ENCODE assay signal across 7 mouse cellular contexts in genomic region chr9:95510693-95511404, GRCm38 (mm10). TPM values are rescaled to one million over a fixed set of nuclear protein-coding genes. Genes with fewer than 3 reads are reported as not detected.
DNase-seq lines count a peak whose midpoint lies in the region; ATAC-seq lines count a peak whose summit lies in the region.

No protein-coding gene starts in this region.

- 4% methylated on average over 21 of the region's 21 CpGs for WGBS in lung, embryonic 15.5 days
- 9% methylated on average over 21 of the region's 21 CpGs for WGBS in forebrain, embryonic 14.5 days
- 1% methylated on average over 21 of the region's 21 CpGs for WGBS in liver, embryonic 15.5 days (ENCODE audit: insufficient replicate concordance)

- H3K4me2 ChIP-seq in lung, embryonic 15.5 days: peak overlapping the region; percentile 79
- H3K4me2 ChIP-seq in forebrain, embryonic 14.5 days (ENCODE audit: low read length): peak overlapping the region; percentile 96
- H3K4me2 ChIP-seq in liver, embryonic 15.5 days: peak overlapping the region; percentile 91

- H3K27me3 ChIP-seq in lung, embryonic 15.5 days: no peaks in the 10 kb centered on the region
- no peaks in the 10 kb centered on the region for H3K27me3 ChIP-seq in forebrain, embryonic 14.5 days (replicated peaks; ENCODE audit: control insufficient read depth, insufficient read depth, low read length)
- no peaks in the 10 kb centered on the region for H3K27me3 ChIP-seq in liver, embryonic 15.5 days

- no peak for DNase-seq in lung, postnatal 10 days
- DNase-seq in adrenal gland, postnatal 25 days: peak; percentile 16
- no peak for DNase-seq in forebrain, embryonic 14.5 days (ENCODE audit: low spot score)
- no peak for DNase-seq in ovary, postnatal 14 days (ENCODE audit: low spot score)
- DNase-seq in frontal cortex, adult 2 months (ENCODE audit: extremely low spot score in 1 of 2, low spot score in 1 of 2): no peak

- H3K4me1 ChIP-seq in lung, embryonic 15.5 days: peaks cover 16% of the 10 kb centered on the region
- peaks cover 15% of the 10 kb centered on the region for H3K4me1 ChIP-seq in forebrain, embryonic 14.5 days (ENCODE audit: control insufficient read depth, insufficient read depth, low read length)
- peaks cover 31% of the 10 kb centered on the region for H3K4me1 ChIP-seq in liver, embryonic 15.5 days (replicated peaks)

- H3K9me3 ChIP-seq in lung, embryonic 15.5 days: no peaks in the 10 kb centered on the region
- H3K9me3 ChIP-seq in forebrain, embryonic 14.5 days (replicated peaks; ENCODE audit: control insufficient read depth, low read length): no peaks in the 10 kb centered on the region
- no peaks in the 10 kb centered on the region for H3K9me3 ChIP-seq in liver, embryonic 15.5 days (replicated peaks)

- peak overlapping the region; percentile 95 for H3K9ac ChIP-seq in lung, embryonic 15.5 days
- H3K9ac ChIP-seq in forebrain, embryonic 14.5 days (ENCODE audit: low read length): peak overlapping the region; percentile 91
- peak overlapping the region; percentile 92 for H3K9ac ChIP-seq in liver, embryonic 15.5 days

- peak overlapping the region; percentile 90; the same call in 1 of the 2 replicates for H3K27ac ChIP-seq in lung, embryonic 15.5 days
- H3K27ac ChIP-seq in forebrain, embryonic 14.5 days (ENCODE audit: low read depth, low read length): no peak overlapping the region
- H3K27ac ChIP-seq in liver, embryonic 15.5 days (replicated peaks): peak overlapping the region; percentile 89

- no peaks in the 10 kb centered on the region for H3K36me3 ChIP-seq in lung, embryonic 15.5 days
- H3K36me3 ChIP-seq in forebrain, embryonic 14.5 days (ENCODE audit: control insufficient read depth, insufficient read depth, low read length): no peaks in the 10 kb centered on the region
- H3K36me3 ChIP-seq in liver, embryonic 15.5 days (replicated peaks): no peaks in the 10 kb centered on the region

- peak overlapping the region; percentile 93 for H3K4me3 ChIP-seq in lung, embryonic 15.5 days
- peak overlapping the region; percentile 99 for H3K4me3 ChIP-seq in forebrain, embryonic 14.5 days (ENCODE audit: low read depth, low read length)
- peak overlapping the region; percentile 92 for H3K4me3 ChIP-seq in liver, embryonic 15.5 days (replicated peaks)

- ATAC-seq in lung, embryonic 15.5 days (ENCODE audit: borderline replicate concordance, extremely low read depth, low FRiP score, low TSS enrichment): 0 out of 2 replicates have a peak, but pooled peaks have one; percentile 1
- ATAC-seq in forebrain, embryonic 14.5 days: peak; percentile 9
- peak; percentile 10; the same call in 1 of the 2 replicates for ATAC-seq in liver, embryonic 15.5 days (ENCODE audit: insufficient read depth)

RNA-seq across cellular contexts. Expression of gene U2surp, which starts 0.9 kb away (rescaled TPM):
- 126 and 127 TPM in 2 replicates for polyA plus RNA-seq in lung, embryonic 15.5 days (2015; fragmentation: Nextera tagmentation; extraction: Ambion mirVana)
- 63.2 and 63.6 TPM in 2 replicates for total RNA-seq in adrenal gland, postnatal 25 days (2021)
- 129 and 132 TPM in 2 replicates for polyA plus RNA-seq in forebrain, embryonic 14.5 days (2014; fragmentation: Nextera tagmentation; extraction: Ambion mirVana)
- polyA plus RNA-seq in liver, embryonic 15.5 days (2015; fragmentation: Nextera tagmentation; extraction: Ambion mirVana): 43.5 and 52.1 TPM in 2 replicates
- polyA plus RNA-seq in frontal cortex, adult 2 months (2012; rRNA removed): 27.0 and 28.6 TPM in 2 replicates

RNA-seq across cellular contexts. Expression of gene Paqr9, which starts 48.6 kb away (rescaled TPM):
- polyA plus RNA-seq in lung, embryonic 15.5 days (2015; fragmentation: Nextera tagmentation; extraction: Ambion mirVana): 0.12 and 0.13 TPM in 2 replicates
- total RNA-seq in adrenal gland, postnatal 25 days (2021): 6.8 and 8.6 TPM in 2 replicates
- 1.9 and 3.1 TPM in 2 replicates for polyA plus RNA-seq in forebrain, embryonic 14.5 days (2014; fragmentation: Nextera tagmentation; extraction: Ambion mirVana)
- 13.3 and 14.9 TPM in 2 replicates for polyA plus RNA-seq in liver, embryonic 15.5 days (2015; fragmentation: Nextera tagmentation; extraction: Ambion mirVana)
- polyA plus RNA-seq in frontal cortex, adult 2 months (2012; rRNA removed): 14.7 and 14.9 TPM in 2 replicates
